Mouse (Mus musculus) liver, embryonic 14.5 days (tissue): ENCODE results near the gene Cryba4.

Experiments used
- CTCF ChIP-seq: IDR thresholded peaks from 2 replicates; pipeline ENCODE4 v1.5.1; 2016; ENCODE audit warnings: antibody characterized with exemption, low read depth, control low read depth
- EP300 ChIP-seq: IDR thresholded peaks from 2 replicates; pipeline ENCODE4 v1.6.1; 2016; ENCODE audit warnings: antibody characterized with exemption, low read depth

DNA sequence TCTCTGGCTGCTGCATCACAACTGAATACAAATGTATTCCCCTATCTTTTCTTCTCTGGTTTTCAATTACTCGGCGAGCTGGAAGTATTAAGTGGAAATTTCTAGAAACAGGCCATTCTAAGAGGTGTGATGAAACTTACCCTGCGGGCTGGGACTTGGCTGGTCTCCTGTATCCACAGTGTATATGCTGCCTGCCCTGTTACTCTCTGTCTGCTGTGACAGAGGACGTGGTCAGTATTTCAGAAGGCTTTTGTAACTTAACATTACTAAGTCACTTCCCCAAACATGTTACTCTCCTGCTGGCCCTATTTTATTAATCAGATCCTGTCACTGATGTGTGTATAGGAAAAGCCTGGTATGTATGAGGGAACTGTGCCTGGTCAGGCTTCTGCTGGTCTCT lies 29.4 kb upstream of the Cryba4 start:
- no peak for TF ChIP-seq CTCF
- TF ChIP-seq EP300, result no peak
